Mouse (Mus musculus) stomach, embryonic 14.5 days (tissue): ENCODE measurements around the gene Acrbp. TPM values are rescaled to one million over a fixed set of nuclear protein-coding genes. Genes with fewer than 3 reads are reported as not detected.

ENCODE experiments used
- ATAC-seq: fragments of 200-750 bp; cut with Nextera tagmentation; 2 replicates; pipeline ENCODE4 v1.8.0; 2017; ENCODE audit warnings: low read depth, moderate TSS enrichment; ENCODE audit not compliant: insufficient number of reproducible peaks, insufficient read depth, low FRiP score
- H3K27ac ChIP-seq: fragments of 300-500 bp; sonication (generic); 2 replicates; pipeline ENCODE4 v1.5.1; 2014; ENCODE audit warnings: mild to moderate bottlenecking, low read length, moderate library complexity, mixed read lengths
- H3K27me3 ChIP-seq: fragments of 300-500 bp; sonication (generic); 2 replicates; pipeline ENCODE4 v1.6.1; 2014; ENCODE audit warnings: low read length, control low read depth, mixed read lengths; ENCODE audit not compliant: control insufficient read depth, insufficient read depth
- H3K36me3 ChIP-seq: fragments of 300-500 bp; sonication (generic); 2 replicates; pipeline ENCODE4 v1.6.1; 2014; ENCODE audit warnings: mild to moderate bottlenecking, control low read depth, low read length, moderate library complexity, mixed read lengths; ENCODE audit not compliant: control insufficient read depth, insufficient read depth
- H3K4me1 ChIP-seq: fragments of 300-500 bp; sonication (generic); 2 replicates; pipeline ENCODE4 v1.6.1; 2014; ENCODE audit warnings: low read length, control low read depth, mixed read lengths; ENCODE audit not compliant: control insufficient read depth, insufficient read depth
- H3K4me2 ChIP-seq: fragments of 300-500 bp; sonication (generic); replicated peaks from 2 replicates; pipeline ENCODE4 v1.6.1; 2014; ENCODE audit warnings: low read depth, low read length, control low read depth
- H3K4me3 ChIP-seq: fragments of 300-500 bp; sonication (generic); 2 replicates; pipeline ENCODE4 v1.5.1; 2014; ENCODE audit warnings: low read depth, low read length, control low read depth
- H3K9ac ChIP-seq: fragments of 300-500 bp; sonication (generic); replicated peaks from 2 replicates; pipeline ENCODE4 v1.6.1; 2014; ENCODE audit warnings: low read depth, mild to moderate bottlenecking, control low read depth, low read length, moderate library complexity, mixed read lengths
- H3K9me3 ChIP-seq: fragments of 300-500 bp; sonication (generic); 2 replicates; pipeline ENCODE4 v1.6.1; 2016; ENCODE audit warnings: low read depth, low read length, control low read depth; ENCODE audit not compliant: control insufficient read depth
- WGBS: fragments of 180-500 bp; shearing (Covaris S2); extraction: QIAGEN DNeasy Blood & Tissue Kit; methylation state at CpG from one replicate; pipeline ENCODE4 v1.1.7; 2014; 5-methylcytosine and 5-hydroxymethylcytosine counted together
- polyA plus RNA-seq: library from polyadenylated mRNA; unstranded; fragments of >200 nt; fragmentation: Nextera tagmentation; extraction: Ambion mirVana; gene quantifications from 2 replicates; pipeline ENCODE4 v1.2.1, GENCODE M21; 2014

The Acrbp gene
- polyA plus RNA-seq, 1 experiment from 2014 or later: 18.6 TPM

- peaks cover 44% of the 10 kb centered on the region for H3K36me3 ChIP-seq
- 3% methylated on average over 12 of the region's 12 CpGs for WGBS
- no peaks in the 10 kb centered on the region for H3K27me3 ChIP-seq
- ATAC-seq: peak; percentile 6; the same call in 1 of the 2 replicates
- H3K4me1 ChIP-seq: peaks cover 23% of the 10 kb centered on the region
- no peaks in the 10 kb centered on the region for H3K9me3 ChIP-seq
- H3K4me3 ChIP-seq: peak overlapping the region; percentile 98
- H3K4me2 ChIP-seq: peak overlapping the region; percentile 95
- peak overlapping the region; percentile 96 for H3K9ac ChIP-seq
- peak overlapping the region; percentile 95; the same call in 1 of the 2 replicates for H3K27ac ChIP-seq
Measured at GRCm38 (mm10) chr6:125097346-125097689, 47.8 kb downstream of the Acrbp start.

- Histone ChIP-seq H3K4me2 (peak overlapping the region; percentile 95), H3K36me3 (peaks cover 50% of the 10 kb centered on the region), H3K4me1 (peaks cover 23% of the 10 kb centered on the region), H3K27ac (0 out of 2 replicates have a peak overlapping the region, but pooled peaks have one; percentile 95), H3K9me3 (no peaks in the 10 kb centered on the region), H3K9ac (peak overlapping the region; percentile 96), H3K27me3 (no peaks in the 10 kb centered on the region), H3K4me3 (peak overlapping the region; percentile 98)
- ATAC-seq: no peak
- WGBS: 47% methylated on average over 8 of the region's 8 CpGs
Measured at GRCm38 (mm10) chr6:125097951-125098350, 48.5 kb downstream of the Acrbp start.

- Histone ChIP-seq H3K4me1 (peaks cover 23% of the 10 kb centered on the region), H3K27ac (peak overlapping the region; percentile 7; the same call in 1 of the 2 replicates), H3K4me3 (peak overlapping the region; percentile 98), H3K9ac (peak overlapping the region; percentile 14; the same call in 1 of the 2 replicates), H3K36me3 (peaks cover 52% of the 10 kb centered on the region), H3K27me3 (no peaks in the 10 kb centered on the region), H3K9me3 (no peaks in the 10 kb centered on the region), H3K4me2 (peak overlapping the region; percentile 95)
- 47% methylated on average over 3 of the region's 3 CpGs for WGBS
- no peak for ATAC-seq
Measured at GRCm38 (mm10) chr6:125098513-125098912, 49.0 kb downstream of the Acrbp start.

- Histone ChIP-seq H3K4me3 (peak overlapping the region; percentile 98; the same call in 1 of the 2 replicates), H3K27ac (peak overlapping the region; percentile 27; the same call in 1 of the 2 replicates), H3K27me3 (no peaks in the 10 kb centered on the region), H3K4me1 (peaks cover 23% of the 10 kb centered on the region), H3K36me3 (peaks cover 62% of the 10 kb centered on the region), H3K9me3 (no peaks in the 10 kb centered on the region), H3K4me2 (peak overlapping the region; percentile 95), H3K9ac (no peak overlapping the region)
- ATAC-seq: no peak
- WGBS: 37% methylated on average over 5 of the region's 5 CpGs
Measured at GRCm38 (mm10) chr6:125099421-125099971, 50.0 kb downstream of the Acrbp start.

- peaks cover 23% of the 10 kb centered on the region for H3K4me1 ChIP-seq
- H3K4me3 ChIP-seq: no peak overlapping the region
- ATAC-seq: no peak
- H3K36me3 ChIP-seq: peaks cover 79% of the 10 kb centered on the region
- H3K4me2 ChIP-seq: no peak overlapping the region
- H3K9me3 ChIP-seq: no peaks in the 10 kb centered on the region
- no peak overlapping the region for H3K27ac ChIP-seq
- no peaks in the 10 kb centered on the region for H3K27me3 ChIP-seq
- 73% methylated on average over 9 of the region's 9 CpGs for WGBS
- no peak overlapping the region for H3K9ac ChIP-seq
Measured at GRCm38 (mm10) chr6:125101444-125101843, 52.0 kb downstream of the Acrbp start.

GRCm38 (mm10) chr6:125104223-125104622, 54.7 kb downstream of the Acrbp start:
- ATAC-seq: peak; percentile 51; the same call in 1 of the 2 replicates
- Histone ChIP-seq H3K27me3 (no peaks in the 10 kb centered on the region), H3K27ac (no peak overlapping the region), H3K4me1 (peaks cover 7% of the 10 kb centered on the region), H3K4me2 (no peak overlapping the region), H3K9me3 (no peaks in the 10 kb centered on the region), H3K4me3 (no peak overlapping the region), H3K36me3 (peaks cover 94% of the 10 kb centered on the region), H3K9ac (no peak overlapping the region)
- WGBS: 79% methylated on average over 4 of the region's 4 CpGs

GRCm38 (mm10) chr6:125107705-125108104, 58.2 kb downstream of the Acrbp start:
- Histone ChIP-seq H3K36me3 (peaks cover 92% of the 10 kb centered on the region), H3K9me3 (no peaks in the 10 kb centered on the region), H3K9ac (no peak overlapping the region), H3K27ac (no peak overlapping the region), H3K4me1 (no peaks in the 10 kb centered on the region), H3K4me2 (no peak overlapping the region), H3K27me3 (no peaks in the 10 kb centered on the region), H3K4me3 (no peak overlapping the region)
- 86% methylated on average over 2 of the region's 2 CpGs for WGBS
- ATAC-seq: no peak

GRCm38 (mm10) chr6:125109371-125109770, 59.9 kb downstream of the Acrbp start:
- Histone ChIP-seq H3K4me3 (no peak overlapping the region), H3K4me1 (no peaks in the 10 kb centered on the region), H3K9me3 (no peaks in the 10 kb centered on the region), H3K27ac (no peak overlapping the region), H3K27me3 (no peaks in the 10 kb centered on the region), H3K4me2 (no peak overlapping the region), H3K9ac (no peak overlapping the region), H3K36me3 (peaks cover 96% of the 10 kb centered on the region)
- WGBS: 77% methylated on average over 14 of the region's 14 CpGs
- ATAC-seq: no peak

- Histone ChIP-seq H3K4me2 (no peak overlapping the region), H3K9me3 (no peaks in the 10 kb centered on the region), H3K27me3 (no peaks in the 10 kb centered on the region), H3K4me3 (no peak overlapping the region), H3K27ac (no peak overlapping the region), H3K9ac (no peak overlapping the region), H3K36me3 (peaks cover 92% of the 10 kb centered on the region), H3K4me1 (no peaks in the 10 kb centered on the region)
- ATAC-seq: no peak
- WGBS: 96% methylated on average over 7 of the region's 7 CpGs
Measured at GRCm38 (mm10) chr6:125110927-125111326, 61.4 kb downstream of the Acrbp start.
